Mouse (Mus musculus): ENCODE data around the gene Ptgs1.

- TF ChIP-seq CTCF (IDR thresholded peaks at IDR 0.05; ENCODE audit: extremely low read depth, insufficient read depth, insufficient read length, insufficient replicate concordance) = no peak
- TF ChIP-seq POLR2A (IDR thresholded peaks at IDR 0.05; ENCODE audit: low read depth, low read length) = no peak
Observed at GRCm38 (mm10) chr2:36238951-36239350, 8.7 kb downstream of the Ptgs1 start.
